ENCODE assay signal across 16 mouse cellular contexts in genomic region chr2:12126580-12126979, GRCm38 (mm10).
"Had no signal": no experiment of that assay in that cellular context is flagged by ENCODE, and none has a peak within 500 bp of the region (broad histone marks: within the 10 kb centered on the region; RNA-seq: fewer than 3 reads in every experiment).

No protein-coding gene starts in this region.

- H3K4me3 ChIP-seq: lung, embryonic 15.5 days; megakaryocyte, embryonic 14.5 days; midbrain, embryonic 13.5 days; midbrain, embryonic 15.5 days; neural tube, embryonic 12.5 days had no signal

- H3K4me2 ChIP-seq: lung, embryonic 15.5 days; midbrain, embryonic 11.5 days; midbrain, embryonic 13.5 days; midbrain, embryonic 15.5 days; neural tube, embryonic 12.5 days had no signal

- H3K27me3 ChIP-seq: lung, embryonic 15.5 days; megakaryocyte, embryonic 14.5 days; midbrain, embryonic 13.5 days; midbrain, embryonic 15.5 days; neural tube, embryonic 12.5 days had no signal

- H3K36me3 ChIP-seq: midbrain, embryonic 13.5 days; midbrain, embryonic 15.5 days; neural tube, embryonic 12.5 days had no signal

- H3K4me1 ChIP-seq: lung, embryonic 15.5 days; megakaryocyte, embryonic 14.5 days; midbrain, embryonic 13.5 days; midbrain, embryonic 15.5 days; neural tube, embryonic 12.5 days had no signal

- H3K9ac ChIP-seq: liver, postnatal 0 days; lung, embryonic 15.5 days; midbrain, embryonic 13.5 days; midbrain, embryonic 15.5 days; neural tube, embryonic 12.5 days had no signal

- ATAC-seq: liver, postnatal 0 days; lung, postnatal 0 days; midbrain, embryonic 13.5 days; midbrain, embryonic 15.5 days had no signal

- H3K9me3 ChIP-seq: lung, embryonic 15.5 days; midbrain, embryonic 13.5 days; midbrain, embryonic 15.5 days; neural tube, embryonic 12.5 days had no signal

- DNase-seq: liver, postnatal 0 days; lung, adult 2 months; lung, postnatal 14 days; lung, postnatal 36 days; right cerebral cortex, postnatal 14 days; thymus, adult 2 months; thymus, postnatal 25 days; thymus, postnatal 4 days had no signal

- H3K27ac ChIP-seq: lung, embryonic 15.5 days; macrophage; midbrain, embryonic 13.5 days; midbrain, embryonic 15.5 days; neural tube, embryonic 12.5 days had no signal
